Mouse (Mus musculus) G1E (cell line): Measurements from ENCODE around the gene Srrm4.

Source experiments
- CTCF ChIP-seq: IDR thresholded peaks from 2 replicates; pipeline ENCODE4 v1.5.1; 2012; ENCODE audit warnings: low read depth, low read length, inconsistent platforms, mixed read lengths
- GATA1 ChIP-seq: IDR thresholded peaks from 2 replicates; pipeline ENCODE4 v1.6.1; 2012; ENCODE audit warnings: borderline replicate concordance, low read length, inconsistent platforms, mixed read lengths
- GATA2 ChIP-seq: IDR thresholded peaks from 2 replicates; pipeline ENCODE4 v1.6.1; 2012; ENCODE audit warnings: low read depth, low read length, inconsistent platforms, borderline replicate concordance
- POLR2AphosphoS5 ChIP-seq: IDR thresholded peaks from 2 replicates; pipeline ENCODE4 v1.6.1; 2012; ENCODE audit warnings: low read depth, low read length, inconsistent platforms; ENCODE audit not compliant: insufficient replicate concordance

DNA sequence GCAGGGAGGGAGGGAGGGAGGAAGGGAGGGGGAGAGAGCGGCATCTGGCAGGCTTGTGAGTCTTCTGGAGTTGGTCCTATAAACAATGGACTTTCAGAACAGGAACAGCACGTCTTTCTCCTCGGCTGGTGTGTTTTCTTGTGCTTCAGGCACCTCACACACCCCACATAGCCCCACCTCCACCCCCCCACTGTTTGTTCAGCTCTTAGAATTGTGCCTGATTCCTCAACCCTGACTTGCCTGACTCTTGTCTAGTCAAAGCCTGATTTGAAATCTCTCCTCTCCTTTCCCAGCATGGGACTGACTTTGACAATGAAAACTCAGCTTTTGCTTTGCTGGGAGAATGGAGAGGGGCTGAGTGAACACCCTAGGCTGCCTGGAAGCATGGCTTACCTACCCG is 184.3 kb downstream of the Srrm4 start:
- TF ChIP-seq GATA1 = no peak
- no peak for TF ChIP-seq CTCF
- TF ChIP-seq POLR2AphosphoS5 = no peak
- no peak for TF ChIP-seq GATA2
